Mouse (Mus musculus): Measurements from ENCODE around the gene Zfhx3. TPM values are rescaled to one million over a fixed set of nuclear protein-coding genes. Genes with fewer than 3 reads are reported as not detected.

Gene Zfhx3
- polyA plus RNA-seq, 2 experiments = 0.25 to 0.65 TPM

GRCm38 (mm10) chr8:107940181-107940580 lies 2.3 kb upstream of the Zfhx3 start:
- no peaks in the 10 kb centered on the region for H3K9me3 ChIP-seq (ENCODE audit: control insufficient read depth, low read length)
- TF ChIP-seq EP300 (IDR thresholded peaks at IDR 0.05; ENCODE audit: low read depth) (no peak), CTCF (IDR thresholded peaks at IDR 0.05; ENCODE audit: low read depth) (no peak)
- DNase-seq (ENCODE audit: low read depth in 3 of 3, low spot score in 3 of 3) (no peak), ATAC-seq (ENCODE audit: insufficient read depth) (no peak)
- no peak overlapping the region for H3K4me3 ChIP-seq (ENCODE audit: insufficient read depth in 1 of 2, low read depth in 2 of 2, low read length in 2 of 2)
- peaks cover 3% of the 10 kb centered on the region; the same call in 1 of the 2 replicates for H3K27me3 ChIP-seq (ENCODE audit: control insufficient read depth, insufficient read depth, low read length)
- no peaks in the 10 kb centered on the region for H3K4me1 ChIP-seq (replicated peaks; ENCODE audit: control insufficient read depth in 2 of 2, insufficient read depth in 2 of 2, low read length in 1 of 2)
- no peak overlapping the region for H3K9ac ChIP-seq (replicated peaks)
- 66% methylated on average over 8 of the region's 8 CpGs for WGBS (ENCODE audit: insufficient replicate concordance)
- H3K4me2 ChIP-seq (ENCODE audit: low read depth) = no peak overlapping the region
- no peak overlapping the region for H3K27ac ChIP-seq
- no peaks in the 10 kb centered on the region for H3K36me3 ChIP-seq (replicated peaks; ENCODE audit: control insufficient read depth, insufficient read depth, low read depth)

- ATAC-seq (ENCODE audit: insufficient read depth) = no peak
- Histone ChIP-seq H3K4me2 (ENCODE audit: low read depth) (no peak overlapping the region), H3K9me3 (ENCODE audit: control insufficient read depth, low read length) (no peaks in the 10 kb centered on the region), H3K4me1 (replicated peaks; ENCODE audit: control insufficient read depth in 2 of 2, insufficient read depth in 2 of 2, low read length in 1 of 2) (no peaks in the 10 kb centered on the region), H3K9ac (replicated peaks) (no peak overlapping the region), H3K27me3 (ENCODE audit: control insufficient read depth, insufficient read depth, low read length) (peaks cover 5% of the 10 kb centered on the region; the same call in 1 of the 2 replicates), H3K36me3 (replicated peaks; ENCODE audit: control insufficient read depth, insufficient read depth, low read depth) (no peaks in the 10 kb centered on the region), H3K27ac (no peak overlapping the region), H3K4me3 (ENCODE audit: insufficient read depth in 1 of 2, low read depth in 2 of 2, low read length in 2 of 2) (no peak overlapping the region)
- TF ChIP-seq CTCF (IDR thresholded peaks at IDR 0.05; ENCODE audit: low read depth) (no peak), EP300 (IDR thresholded peaks at IDR 0.05; ENCODE audit: low read depth) (no peak)
- no peak for DNase-seq (ENCODE audit: low read depth in 3 of 3, low spot score in 3 of 3)
- WGBS (ENCODE audit: insufficient replicate concordance) = 2% methylated on average over 17 of the region's 17 CpGs
These were observed 487 bp downstream of the Zfhx3 start for GRCm38 (mm10) chr8:107942752-107943510.

GRCm38 (mm10) chr8:107943550-107944348 lies 1.3 kb downstream of the Zfhx3 start:
- Histone ChIP-seq H3K36me3 (replicated peaks; ENCODE audit: control insufficient read depth, insufficient read depth, low read depth) (no peaks in the 10 kb centered on the region), H3K4me1 (replicated peaks; ENCODE audit: control insufficient read depth in 2 of 2, insufficient read depth in 2 of 2, low read length in 1 of 2) (no peaks in the 10 kb centered on the region), H3K4me2 (ENCODE audit: low read depth) (no peak overlapping the region), H3K27me3 (ENCODE audit: control insufficient read depth, insufficient read depth, low read length) (peaks cover 5% of the 10 kb centered on the region; the same call in 1 of the 2 replicates), H3K9ac (replicated peaks) (no peak overlapping the region), H3K9me3 (ENCODE audit: control insufficient read depth, low read length) (no peaks in the 10 kb centered on the region), H3K4me3 (ENCODE audit: insufficient read depth in 1 of 2, low read depth in 2 of 2, low read length in 2 of 2) (no peak overlapping the region), H3K27ac (no peak overlapping the region)
- no peak for TF ChIP-seq CTCF (IDR thresholded peaks at IDR 0.05; ENCODE audit: low read depth)
- no peak for TF ChIP-seq EP300 (IDR thresholded peaks at IDR 0.05; ENCODE audit: low read depth)
- ATAC-seq (ENCODE audit: insufficient read depth) = no peak
- WGBS (ENCODE audit: insufficient replicate concordance) = 8% methylated on average over 10 of the region's 10 CpGs
- DNase-seq (ENCODE audit: low read depth in 3 of 3, low spot score in 3 of 3) = no peak

- Histone ChIP-seq H3K9me3 (ENCODE audit: control insufficient read depth, low read length) (no peaks in the 10 kb centered on the region), H3K4me3 (ENCODE audit: insufficient read depth in 1 of 2, low read depth in 2 of 2, low read length in 2 of 2) (no peak overlapping the region), H3K36me3 (replicated peaks; ENCODE audit: control insufficient read depth, insufficient read depth, low read depth) (no peaks in the 10 kb centered on the region), H3K4me2 (ENCODE audit: low read depth) (no peak overlapping the region), H3K27ac (no peak overlapping the region), H3K9ac (replicated peaks) (no peak overlapping the region), H3K27me3 (ENCODE audit: control insufficient read depth, insufficient read depth, low read length) (peaks cover 5% of the 10 kb centered on the region; the same call in 1 of the 2 replicates), H3K4me1 (replicated peaks; ENCODE audit: control insufficient read depth in 2 of 2, insufficient read depth in 2 of 2, low read length in 1 of 2) (no peaks in the 10 kb centered on the region)
- no peak for DNase-seq (ENCODE audit: low read depth in 3 of 3, low spot score in 3 of 3)
- TF ChIP-seq CTCF (IDR thresholded peaks at IDR 0.05; ENCODE audit: low read depth) (no peak), EP300 (IDR thresholded peaks at IDR 0.05; ENCODE audit: low read depth) (no peak)
- ATAC-seq (ENCODE audit: insufficient read depth) = no peak
- WGBS (ENCODE audit: insufficient replicate concordance) = 9% methylated on average over 31 of the region's 31 CpGs
These were observed 2.5 kb downstream of the Zfhx3 start for GRCm38 (mm10) chr8:107944676-107945600.

Measured in liver, embryonic 14.5 days (tissue).